Mouse (Mus musculus): ENCODE data around the gene Dlgap1. TPM values are rescaled to one million over a fixed set of nuclear protein-coding genes. Genes with fewer than 3 reads are reported as not detected.

The Dlgap1 gene
- polyA plus RNA-seq, 1 experiment from 2014 or later, result 0.39 TPM

- H3K36me3 ChIP-seq (ENCODE audit: control insufficient read depth, insufficient read depth), result no peaks in the 10 kb centered on the region
- 77% methylated on average over 4 of the region's 4 CpGs for WGBS
- no peak overlapping the region for H3K9ac ChIP-seq (ENCODE audit: low read length)
- H3K4me2 ChIP-seq (ENCODE audit: low read depth, low read length), result no peak overlapping the region
- H3K27me3 ChIP-seq (ENCODE audit: control insufficient read depth, insufficient read depth, low read length), result no peaks in the 10 kb centered on the region
- no peaks in the 10 kb centered on the region for H3K9me3 ChIP-seq (replicated peaks; ENCODE audit: control insufficient read depth, low read length)
- no peak overlapping the region for H3K27ac ChIP-seq (ENCODE audit: low read length)
- ATAC-seq (replicated peaks; ENCODE audit: extremely low read depth, insufficient read depth, low FRiP score), result no peak
- H3K4me1 ChIP-seq (ENCODE audit: control insufficient read depth, insufficient read depth, low read length), result no peaks in the 10 kb centered on the region
- H3K4me3 ChIP-seq (ENCODE audit: low read length), result no peak overlapping the region
These were observed 505.0 kb downstream of the Dlgap1 start for GRCm38 (mm10) chr17:70473871-70474270.

GRCm38 (mm10) chr17:70483716-70484115, 514.8 kb downstream of the Dlgap1 start:
- Histone ChIP-seq H3K4me2 (ENCODE audit: low read depth, low read length) (no peak overlapping the region), H3K4me3 (ENCODE audit: low read length) (no peak overlapping the region), H3K27me3 (ENCODE audit: control insufficient read depth, insufficient read depth, low read length) (no peaks in the 10 kb centered on the region), H3K9ac (ENCODE audit: low read length) (no peak overlapping the region), H3K4me1 (ENCODE audit: control insufficient read depth, insufficient read depth, low read length) (no peaks in the 10 kb centered on the region), H3K36me3 (ENCODE audit: control insufficient read depth, insufficient read depth) (no peaks in the 10 kb centered on the region), H3K27ac (ENCODE audit: low read length) (no peak overlapping the region), H3K9me3 (replicated peaks; ENCODE audit: control insufficient read depth, low read length) (no peaks in the 10 kb centered on the region)
- ATAC-seq (replicated peaks; ENCODE audit: extremely low read depth, insufficient read depth, low FRiP score), result no peak
- 75% methylated on average over 4 of the region's 4 CpGs for WGBS

GRCm38 (mm10) chr17:70485668-70486067, 516.8 kb downstream of the Dlgap1 start:
- H3K9me3 ChIP-seq (replicated peaks; ENCODE audit: control insufficient read depth, low read length), result no peaks in the 10 kb centered on the region
- no peak overlapping the region for H3K27ac ChIP-seq (ENCODE audit: low read length)
- H3K27me3 ChIP-seq (ENCODE audit: control insufficient read depth, insufficient read depth, low read length), result no peaks in the 10 kb centered on the region
- WGBS, result 77% methylated on average over 4 of the region's 4 CpGs
- H3K36me3 ChIP-seq (ENCODE audit: control insufficient read depth, insufficient read depth), result no peaks in the 10 kb centered on the region
- no peak for ATAC-seq (replicated peaks; ENCODE audit: extremely low read depth, insufficient read depth, low FRiP score)
- H3K9ac ChIP-seq (ENCODE audit: low read length), result no peak overlapping the region
- H3K4me2 ChIP-seq (ENCODE audit: low read depth, low read length), result no peak overlapping the region
- no peak overlapping the region for H3K4me3 ChIP-seq (ENCODE audit: low read length)
- H3K4me1 ChIP-seq (ENCODE audit: control insufficient read depth, insufficient read depth, low read length), result no peaks in the 10 kb centered on the region

- no peak overlapping the region for H3K4me2 ChIP-seq (ENCODE audit: low read depth, low read length)
- no peak for ATAC-seq (replicated peaks; ENCODE audit: extremely low read depth, insufficient read depth, low FRiP score)
- H3K36me3 ChIP-seq (ENCODE audit: control insufficient read depth, insufficient read depth), result no peaks in the 10 kb centered on the region
- H3K27ac ChIP-seq (ENCODE audit: low read length), result no peak overlapping the region
- no peak overlapping the region for H3K4me3 ChIP-seq (ENCODE audit: low read length)
- no peaks in the 10 kb centered on the region for H3K4me1 ChIP-seq (ENCODE audit: control insufficient read depth, insufficient read depth, low read length)
- WGBS, result 76% methylated on average over 7 of the region's 7 CpGs
- H3K9me3 ChIP-seq (replicated peaks; ENCODE audit: control insufficient read depth, low read length), result no peaks in the 10 kb centered on the region
- no peak overlapping the region for H3K9ac ChIP-seq (ENCODE audit: low read length)
- no peaks in the 10 kb centered on the region for H3K27me3 ChIP-seq (ENCODE audit: control insufficient read depth, insufficient read depth, low read length)
These were observed 517.4 kb downstream of the Dlgap1 start for GRCm38 (mm10) chr17:70486259-70486658.

- WGBS, result 83% methylated on average over 10 of the region's 10 CpGs
- no peak for ATAC-seq (replicated peaks; ENCODE audit: extremely low read depth, insufficient read depth, low FRiP score)
- H3K4me2 ChIP-seq (ENCODE audit: low read depth, low read length), result no peak overlapping the region
These were observed 518.0 kb downstream of the Dlgap1 start for GRCm38 (mm10) chr17:70486831-70487230.

GRCm38 (mm10) chr17:70488784-70489265, 520.0 kb downstream of the Dlgap1 start:
- Histone ChIP-seq H3K27me3 (ENCODE audit: control insufficient read depth, insufficient read depth, low read length) (no peaks in the 10 kb centered on the region), H3K4me1 (ENCODE audit: control insufficient read depth, insufficient read depth, low read length) (no peaks in the 10 kb centered on the region), H3K4me3 (ENCODE audit: low read length) (no peak overlapping the region), H3K9me3 (replicated peaks; ENCODE audit: control insufficient read depth, low read length) (no peaks in the 10 kb centered on the region), H3K4me2 (ENCODE audit: low read depth, low read length) (no peak overlapping the region), H3K27ac (ENCODE audit: low read length) (no peak overlapping the region), H3K36me3 (ENCODE audit: control insufficient read depth, insufficient read depth) (no peaks in the 10 kb centered on the region), H3K9ac (ENCODE audit: low read length) (no peak overlapping the region)
- ATAC-seq (replicated peaks; ENCODE audit: extremely low read depth, insufficient read depth, low FRiP score), result peak; percentile 73; the same call in 1 of the 2 replicates
- WGBS, result 44% methylated on average over 7 of the region's 7 CpGs

More at GRCm38 (mm10) chr17:70486831-70487230, 518.0 kb downstream of the Dlgap1 start:
- Histone ChIP-seq H3K9me3 (replicated peaks; ENCODE audit: control insufficient read depth, low read length) (no peaks in the 10 kb centered on the region), H3K4me1 (ENCODE audit: control insufficient read depth, insufficient read depth, low read length) (no peaks in the 10 kb centered on the region), H3K36me3 (ENCODE audit: control insufficient read depth, insufficient read depth) (no peaks in the 10 kb centered on the region), H3K27me3 (ENCODE audit: control insufficient read depth, insufficient read depth, low read length) (no peaks in the 10 kb centered on the region), H3K27ac (ENCODE audit: low read length) (no peak overlapping the region), H3K4me3 (ENCODE audit: low read length) (no peak overlapping the region), H3K9ac (ENCODE audit: low read length) (no peak overlapping the region)

GRCm38 (mm10) chr17:70491575-70491974, 522.7 kb downstream of the Dlgap1 start:
- Histone ChIP-seq H3K36me3 (ENCODE audit: control insufficient read depth, insufficient read depth) (no peaks in the 10 kb centered on the region), H3K9ac (ENCODE audit: low read length) (no peak overlapping the region), H3K27ac (ENCODE audit: low read length) (no peak overlapping the region), H3K4me3 (ENCODE audit: low read length) (no peak overlapping the region), H3K27me3 (ENCODE audit: control insufficient read depth, insufficient read depth, low read length) (no peaks in the 10 kb centered on the region), H3K4me1 (ENCODE audit: control insufficient read depth, insufficient read depth, low read length) (no peaks in the 10 kb centered on the region), H3K9me3 (replicated peaks; ENCODE audit: control insufficient read depth, low read length) (no peaks in the 10 kb centered on the region), H3K4me2 (ENCODE audit: low read depth, low read length) (no peak overlapping the region)
- no peak for ATAC-seq (replicated peaks; ENCODE audit: extremely low read depth, insufficient read depth, low FRiP score)
- 85% methylated on average over 4 of the region's 4 CpGs for WGBS

- Histone ChIP-seq H3K9me3 (replicated peaks; ENCODE audit: control insufficient read depth, low read length) (no peaks in the 10 kb centered on the region), H3K4me1 (ENCODE audit: control insufficient read depth, insufficient read depth, low read length) (no peaks in the 10 kb centered on the region), H3K4me3 (ENCODE audit: low read length) (no peak overlapping the region), H3K9ac (ENCODE audit: low read length) (no peak overlapping the region), H3K27ac (ENCODE audit: low read length) (no peak overlapping the region), H3K36me3 (ENCODE audit: control insufficient read depth, insufficient read depth) (no peaks in the 10 kb centered on the region), H3K4me2 (ENCODE audit: low read depth, low read length) (no peak overlapping the region), H3K27me3 (ENCODE audit: control insufficient read depth, insufficient read depth, low read length) (no peaks in the 10 kb centered on the region)
- no peak for ATAC-seq (replicated peaks; ENCODE audit: extremely low read depth, insufficient read depth, low FRiP score)
- WGBS, result 81% methylated on average over 4 of the region's 4 CpGs
These were observed 525.5 kb downstream of the Dlgap1 start for GRCm38 (mm10) chr17:70494338-70494737.

- 70% methylated on average over 6 of the region's 6 CpGs for WGBS
- no peaks in the 10 kb centered on the region for H3K27me3 ChIP-seq (ENCODE audit: control insufficient read depth, insufficient read depth, low read length)
- H3K27ac ChIP-seq (ENCODE audit: low read length), result no peak overlapping the region
- no peaks in the 10 kb centered on the region for H3K4me1 ChIP-seq (ENCODE audit: control insufficient read depth, insufficient read depth, low read length)
- ATAC-seq (replicated peaks; ENCODE audit: extremely low read depth, insufficient read depth, low FRiP score), result no peak
- no peaks in the 10 kb centered on the region for H3K9me3 ChIP-seq (replicated peaks; ENCODE audit: control insufficient read depth, low read length)
- no peaks in the 10 kb centered on the region for H3K36me3 ChIP-seq (ENCODE audit: control insufficient read depth, insufficient read depth)
- no peak overlapping the region for H3K4me2 ChIP-seq (ENCODE audit: low read depth, low read length)
- no peak overlapping the region for H3K9ac ChIP-seq (ENCODE audit: low read length)
- H3K4me3 ChIP-seq (ENCODE audit: low read length), result no peak overlapping the region
These were observed 529.4 kb downstream of the Dlgap1 start for GRCm38 (mm10) chr17:70498256-70498655.
